Mouse (Mus musculus): ENCODE results near the gene Sirpa. TPM values are rescaled to one million over a fixed set of nuclear protein-coding genes. Genes with fewer than 3 reads are reported as not detected.

The Sirpa gene
- polyA plus RNA-seq, 1 experiment from 2014 or later, result 27.8 TPM

GRCm38 (mm10) chr2:129660020-129660419, 67.4 kb downstream of the Sirpa start:
- no peak overlapping the region for H3K4me3 ChIP-seq (ENCODE audit: low read depth, low read length)
- H3K4me1 ChIP-seq (ENCODE audit: control insufficient read depth, low read depth, low read length), result no peaks in the 10 kb centered on the region
- H3K27ac ChIP-seq (ENCODE audit: low read length), result no peak overlapping the region
- H3K36me3 ChIP-seq (ENCODE audit: control insufficient read depth, insufficient read depth), result no peaks in the 10 kb centered on the region
- H3K27me3 ChIP-seq (ENCODE audit: control insufficient read depth, insufficient read depth, low read depth, low read length), result no peaks in the 10 kb centered on the region
- no peak overlapping the region for H3K9ac ChIP-seq (ENCODE audit: low read depth, low read length)
- H3K4me2 ChIP-seq (ENCODE audit: low read depth, low read length), result no peak overlapping the region
- ATAC-seq (ENCODE audit: low read depth), result no peak
- H3K9me3 ChIP-seq (replicated peaks; ENCODE audit: control insufficient read depth, low read length), result no peaks in the 10 kb centered on the region
- 53% methylated on average over 6 of the region's 6 CpGs for WGBS (ENCODE audit: insufficient replicate concordance)

- no peak overlapping the region for H3K4me2 ChIP-seq (ENCODE audit: low read depth, low read length)
- no peak overlapping the region for H3K4me3 ChIP-seq (ENCODE audit: low read depth, low read length)
- no peak overlapping the region for H3K9ac ChIP-seq (ENCODE audit: low read depth, low read length)
- no peaks in the 10 kb centered on the region for H3K4me1 ChIP-seq (ENCODE audit: control insufficient read depth, low read depth, low read length)
- no peaks in the 10 kb centered on the region for H3K36me3 ChIP-seq (ENCODE audit: control insufficient read depth, insufficient read depth)
- no peak overlapping the region for H3K27ac ChIP-seq (ENCODE audit: low read length)
- H3K9me3 ChIP-seq (replicated peaks; ENCODE audit: control insufficient read depth, low read length), result no peaks in the 10 kb centered on the region
- no peaks in the 10 kb centered on the region for H3K27me3 ChIP-seq (ENCODE audit: control insufficient read depth, insufficient read depth, low read depth, low read length)
- no peak for ATAC-seq (ENCODE audit: low read depth)
- 51% methylated on average over 4 of the region's 4 CpGs for WGBS (ENCODE audit: insufficient replicate concordance)
Observed at GRCm38 (mm10) chr2:129662484-129662883, 69.8 kb downstream of the Sirpa start.

DNA sequence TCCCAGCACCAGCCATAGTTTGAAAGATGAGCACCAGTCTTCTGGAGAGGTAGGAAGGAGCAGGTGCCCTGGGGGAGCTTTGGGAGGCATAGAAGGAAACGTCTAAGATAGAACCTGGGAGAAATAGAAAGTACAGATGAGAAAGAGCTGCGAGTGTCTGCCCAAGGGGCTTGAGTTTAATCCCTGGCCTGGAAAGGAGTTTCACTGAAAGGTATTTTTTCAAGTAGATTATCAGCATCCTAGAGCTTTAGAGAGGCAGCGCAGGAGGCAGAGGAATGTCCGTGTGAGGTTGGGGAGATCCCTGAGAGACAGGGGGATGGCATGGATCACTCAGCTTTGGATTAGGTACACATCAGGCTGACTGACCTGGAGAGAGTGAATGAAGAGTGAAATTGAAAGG, 79.3 kb downstream of the Sirpa start:
- no peak for ATAC-seq (ENCODE audit: low read depth)
- Histone ChIP-seq H3K4me2 (ENCODE audit: low read depth, low read length) (no peak overlapping the region), H3K4me3 (ENCODE audit: low read depth, low read length) (no peak overlapping the region), H3K9me3 (replicated peaks; ENCODE audit: control insufficient read depth, low read length) (no peaks in the 10 kb centered on the region), H3K4me1 (ENCODE audit: control insufficient read depth, low read depth, low read length) (no peaks in the 10 kb centered on the region), H3K27me3 (ENCODE audit: control insufficient read depth, insufficient read depth, low read depth, low read length) (no peaks in the 10 kb centered on the region), H3K27ac (ENCODE audit: low read length) (no peak overlapping the region), H3K9ac (ENCODE audit: low read depth, low read length) (no peak overlapping the region), H3K36me3 (ENCODE audit: control insufficient read depth, insufficient read depth) (no peaks in the 10 kb centered on the region)
- WGBS (ENCODE audit: insufficient replicate concordance), result 56% methylated on average over 4 of the region's 4 CpGs

DNA sequence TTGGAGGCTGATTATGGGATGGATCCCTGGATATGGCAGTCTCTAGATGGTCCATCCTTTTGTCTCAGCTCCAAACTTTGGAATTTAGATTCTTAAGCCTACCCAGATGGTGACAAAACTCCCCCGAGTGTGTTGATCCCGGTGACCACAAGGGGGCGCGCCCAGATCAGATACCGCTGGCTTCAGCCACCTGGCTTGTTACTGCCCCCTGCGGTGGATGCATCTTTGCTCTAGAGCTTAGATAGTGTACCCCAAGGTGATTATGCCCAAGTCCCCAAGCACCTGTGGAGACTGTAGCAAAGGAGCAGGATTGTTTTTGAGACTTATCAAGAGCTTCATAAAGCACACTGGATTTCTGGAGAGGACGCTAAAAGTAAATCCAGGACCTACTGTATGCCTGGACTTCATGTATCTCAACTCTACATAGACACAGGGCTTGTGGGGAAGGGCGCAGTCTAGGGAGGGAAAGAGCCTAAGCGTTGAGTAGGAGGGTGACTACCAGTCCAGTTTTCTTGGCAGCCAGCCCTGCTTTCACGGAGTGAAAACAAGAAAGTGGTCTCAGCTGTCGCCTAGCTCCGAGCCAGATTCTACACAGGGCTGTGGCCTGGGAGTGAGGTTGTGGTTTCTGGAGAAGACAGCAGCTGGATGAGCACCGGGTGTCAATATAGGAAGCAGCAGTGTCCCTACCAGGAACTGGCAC, 82.5 kb downstream of the Sirpa start:
- no peak overlapping the region for H3K4me3 ChIP-seq (ENCODE audit: low read depth, low read length)
- H3K27ac ChIP-seq (ENCODE audit: low read length), result no peak overlapping the region
- H3K9ac ChIP-seq (ENCODE audit: low read depth, low read length), result no peak overlapping the region
- ATAC-seq (ENCODE audit: low read depth), result no peak
- H3K4me2 ChIP-seq (ENCODE audit: low read depth, low read length), result no peak overlapping the region
- no peaks in the 10 kb centered on the region for H3K4me1 ChIP-seq (ENCODE audit: control insufficient read depth, low read depth, low read length)
- no peaks in the 10 kb centered on the region for H3K27me3 ChIP-seq (ENCODE audit: control insufficient read depth, insufficient read depth, low read depth, low read length)
- no peaks in the 10 kb centered on the region for H3K36me3 ChIP-seq (ENCODE audit: control insufficient read depth, insufficient read depth)
- WGBS (ENCODE audit: insufficient replicate concordance), result 29% methylated on average over 13 of the region's 13 CpGs
- no peaks in the 10 kb centered on the region for H3K9me3 ChIP-seq (replicated peaks; ENCODE audit: control insufficient read depth, low read length)

GRCm38 (mm10) chr2:129677664-129678063, 85.0 kb downstream of the Sirpa start:
- no peaks in the 10 kb centered on the region for H3K36me3 ChIP-seq (ENCODE audit: control insufficient read depth, insufficient read depth)
- H3K9ac ChIP-seq (ENCODE audit: low read depth, low read length), result no peak overlapping the region
- H3K4me2 ChIP-seq (ENCODE audit: low read depth, low read length), result no peak overlapping the region
- WGBS (ENCODE audit: insufficient replicate concordance), result 60% methylated on average over 2 of the region's 2 CpGs
- no peaks in the 10 kb centered on the region for H3K4me1 ChIP-seq (ENCODE audit: control insufficient read depth, low read depth, low read length)
- no peak overlapping the region for H3K4me3 ChIP-seq (ENCODE audit: low read depth, low read length)
- H3K9me3 ChIP-seq (replicated peaks; ENCODE audit: control insufficient read depth, low read length), result no peaks in the 10 kb centered on the region
- ATAC-seq (ENCODE audit: low read depth), result no peak
- H3K27me3 ChIP-seq (ENCODE audit: control insufficient read depth, insufficient read depth, low read depth, low read length), result no peaks in the 10 kb centered on the region
- no peak overlapping the region for H3K27ac ChIP-seq (ENCODE audit: low read length)

DNA sequence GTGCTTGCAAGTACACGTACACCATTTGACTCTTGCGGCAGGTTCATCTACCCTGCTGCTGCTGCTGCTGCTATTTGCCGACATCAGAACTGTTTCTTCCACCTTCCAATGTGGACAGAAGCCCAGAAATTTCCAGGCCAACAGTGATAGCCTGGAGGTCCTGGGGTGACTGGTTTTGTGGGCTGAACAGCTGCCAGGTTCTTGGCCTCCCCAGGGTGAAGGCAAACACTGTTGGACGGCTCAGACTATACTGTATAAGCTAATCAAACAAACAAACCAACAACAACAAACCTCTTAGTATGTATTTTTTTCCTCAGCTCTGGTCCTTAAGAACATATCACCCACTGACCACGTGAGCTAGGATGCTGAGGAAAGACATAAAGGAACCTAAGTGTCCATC, 86.4 kb downstream of the Sirpa start:
- Histone ChIP-seq H3K4me3 (ENCODE audit: low read depth, low read length) (no peak overlapping the region), H3K4me2 (ENCODE audit: low read depth, low read length) (no peak overlapping the region), H3K36me3 (ENCODE audit: control insufficient read depth, insufficient read depth) (no peaks in the 10 kb centered on the region), H3K4me1 (ENCODE audit: control insufficient read depth, low read depth, low read length) (no peaks in the 10 kb centered on the region), H3K9ac (ENCODE audit: low read depth, low read length) (no peak overlapping the region), H3K9me3 (replicated peaks; ENCODE audit: control insufficient read depth, low read length) (no peaks in the 10 kb centered on the region), H3K27ac (ENCODE audit: low read length) (no peak overlapping the region), H3K27me3 (ENCODE audit: control insufficient read depth, insufficient read depth, low read depth, low read length) (no peaks in the 10 kb centered on the region)
- 58% methylated on average over 5 of the region's 5 CpGs for WGBS (ENCODE audit: insufficient replicate concordance)
- no peak for ATAC-seq (ENCODE audit: low read depth)

- Histone ChIP-seq H3K27me3 (ENCODE audit: control insufficient read depth, insufficient read depth, low read depth, low read length) (no peaks in the 10 kb centered on the region), H3K9me3 (replicated peaks; ENCODE audit: control insufficient read depth, low read length) (no peaks in the 10 kb centered on the region), H3K4me1 (ENCODE audit: control insufficient read depth, low read depth, low read length) (no peaks in the 10 kb centered on the region), H3K27ac (ENCODE audit: low read length) (no peak overlapping the region), H3K4me3 (ENCODE audit: low read depth, low read length) (no peak overlapping the region), H3K9ac (ENCODE audit: low read depth, low read length) (no peak overlapping the region), H3K36me3 (ENCODE audit: control insufficient read depth, insufficient read depth) (no peaks in the 10 kb centered on the region), H3K4me2 (ENCODE audit: low read depth, low read length) (no peak overlapping the region)
- ATAC-seq (ENCODE audit: low read depth), result no peak
- WGBS (ENCODE audit: insufficient replicate concordance), result 50% methylated on average over 3 of the region's 3 CpGs
Observed at GRCm38 (mm10) chr2:129680236-129680635, 87.6 kb downstream of the Sirpa start.

Other genes with a start within 250 kb of the Sirpa start
- 0.11 and 0.42 TPM in 2 replicates for gene Il1b, start 221.7 kb upstream of the Sirpa start, polyA plus RNA-seq (2015; fragmentation: Nextera tagmentation; extraction: Ambion mirVana)
- gene F830045P16Rik, start 56.2 kb upstream of the Sirpa start, polyA plus RNA-seq (2015; fragmentation: Nextera tagmentation; extraction: Ambion mirVana), result 0.05 TPM in 1 of 2 replicates, not detected in the other
- 0.06 TPM in 1 of 2 replicates, not detected in the other for gene Pdyn, start 107.0 kb downstream of the Sirpa start, polyA plus RNA-seq (2015; fragmentation: Nextera tagmentation; extraction: Ambion mirVana)
- gene Stk35, start 207.7 kb downstream of the Sirpa start, polyA plus RNA-seq (2015; fragmentation: Nextera tagmentation; extraction: Ambion mirVana), result 3.1 TPM in 2 replicates

Measured in liver, embryonic 16.5 days (tissue).